Mouse (Mus musculus): ENCODE measurements around the gene Thsd4. TPM values are rescaled to one million over a fixed set of nuclear protein-coding genes. Genes with fewer than 3 reads are reported as not detected.

Thsd4 gene
- polyA plus RNA-seq, 1 experiment from 2014 or later: 1.8 TPM

- DNase-seq (ENCODE audit: low read depth, low spot score) (no peak), ATAC-seq (no peak)
- CTCF ChIA-PET: no interaction called here
- in situ Hi-C loops (cut with MboI; ENCODE audit: low pct_unique_long_range_greater_than_20kb): no loop called here
- no peaks in the 10 kb centered on the region for H3K27me3 ChIP-seq
- no peak for TF ChIP-seq CTCF (IDR thresholded peaks at IDR 0.05)
- POLR2A ChIA-PET: interaction anchor here (0.6 kb wide), 2 partner anchors 130 to 547 kb away, joined by 3 to 4 read pairs; no protein-coding TSS in a partner anchor
Measured at GRCm38 (mm10) chr9:60053117-60053516, 468.7 kb downstream of the Thsd4 start.

- CTCF ChIA-PET: no interaction called here
- H3K27me3 ChIP-seq: no peaks in the 10 kb centered on the region
- peak; percentile 47 for TF ChIP-seq CTCF (IDR thresholded peaks at IDR 0.05)
- in situ Hi-C loops (cut with MboI; ENCODE audit: low pct_unique_long_range_greater_than_20kb): no loop called here
- POLR2A ChIA-PET: no interaction called here
- ATAC-seq (no peak), DNase-seq (ENCODE audit: low read depth, low spot score) (no peak)
Measured at GRCm38 (mm10) chr9:60052415-60052814, 469.4 kb downstream of the Thsd4 start.

GRCm38 (mm10) chr9:60043175-60043574, 478.7 kb downstream of the Thsd4 start:
- H3K27me3 ChIP-seq: peaks cover 4% of the 10 kb centered on the region
- DNase-seq (ENCODE audit: low read depth, low spot score) (no peak), ATAC-seq (no peak)
- POLR2A ChIA-PET: no interaction called here
- CTCF ChIA-PET: interaction anchor here (1.2 kb wide), 1 partner anchor 11 kb away, joined by 3 read pairs; no protein-coding TSS in a partner anchor
- in situ Hi-C loops (cut with MboI; ENCODE audit: low pct_unique_long_range_greater_than_20kb): no loop called here
- TF ChIP-seq CTCF (IDR thresholded peaks at IDR 0.05): peak; percentile 40

GRCm38 (mm10) chr9:60034883-60035282, 487.0 kb downstream of the Thsd4 start:
- CTCF ChIA-PET: no interaction called here
- no peak for TF ChIP-seq CTCF (IDR thresholded peaks at IDR 0.05)
- in situ Hi-C loops (cut with MboI; ENCODE audit: low pct_unique_long_range_greater_than_20kb): no loop called here
- H3K27me3 ChIP-seq: peaks cover 8% of the 10 kb centered on the region
- ATAC-seq (no peak), DNase-seq (ENCODE audit: low read depth, low spot score) (no peak)
- POLR2A ChIA-PET: no interaction called here

GRCm38 (mm10) chr9:60027234-60027633, 494.6 kb downstream of the Thsd4 start:
- ATAC-seq (no peak), DNase-seq (ENCODE audit: low read depth, low spot score) (no peak)
- TF ChIP-seq CTCF (IDR thresholded peaks at IDR 0.05): no peak
- ChIA-PET POLR2A (no interaction called here), CTCF (no interaction called here)
- in situ Hi-C loops (cut with MboI; ENCODE audit: low pct_unique_long_range_greater_than_20kb): no loop called here
- H3K27me3 ChIP-seq: peaks cover 4% of the 10 kb centered on the region

GRCm38 (mm10) chr9:60026795-60027194, 495.1 kb downstream of the Thsd4 start:
- peaks cover under 1% of the 10 kb centered on the region for H3K27me3 ChIP-seq
- ChIA-PET POLR2A (interaction anchor here (0.6 kb wide), 1 partner anchor 524 kb away, joined by 3 read pairs; no protein-coding TSS in a partner anchor), CTCF (no interaction called here)
- DNase-seq (ENCODE audit: low read depth, low spot score): no peak
- ATAC-seq: no peak
- TF ChIP-seq CTCF (IDR thresholded peaks at IDR 0.05): no peak
- in situ Hi-C loops (cut with MboI; ENCODE audit: low pct_unique_long_range_greater_than_20kb): no loop called here

- no peak for TF ChIP-seq CTCF (IDR thresholded peaks at IDR 0.05)
- in situ Hi-C loops (cut with MboI; ENCODE audit: low pct_unique_long_range_greater_than_20kb): no loop called here
- CTCF ChIA-PET: no interaction called here
- no peak for ATAC-seq
- H3K27me3 ChIP-seq: no peaks in the 10 kb centered on the region
- POLR2A ChIA-PET: no interaction called here
- no peak for DNase-seq (ENCODE audit: low read depth, low spot score)
Measured at GRCm38 (mm10) chr9:60025919-60026318, 495.9 kb downstream of the Thsd4 start.

- DNase-seq (ENCODE audit: low read depth, low spot score) (no peak), ATAC-seq (no peak)
- POLR2A ChIA-PET: interaction anchor here (0.6 kb wide), 1 partner anchor 367 kb away, joined by 3 read pairs; no protein-coding TSS in a partner anchor
- CTCF ChIA-PET: no interaction called here
- no peak for TF ChIP-seq CTCF (IDR thresholded peaks at IDR 0.05)
- H3K27me3 ChIP-seq: no peaks in the 10 kb centered on the region
- in situ Hi-C loops (cut with MboI; ENCODE audit: low pct_unique_long_range_greater_than_20kb): no loop called here
Measured at GRCm38 (mm10) chr9:60024971-60025370, 496.9 kb downstream of the Thsd4 start.

- TF ChIP-seq CTCF (IDR thresholded peaks at IDR 0.05): no peak
- ChIA-PET POLR2A (interaction anchor here (0.6 kb wide), 1 partner anchor 367 kb away, joined by 3 read pairs; no protein-coding TSS in a partner anchor), CTCF (no interaction called here)
- DNase-seq (ENCODE audit: low read depth, low spot score) (peak; percentile 7), ATAC-seq (no peak)
- H3K27me3 ChIP-seq: no peaks in the 10 kb centered on the region
- in situ Hi-C loops (cut with MboI; ENCODE audit: low pct_unique_long_range_greater_than_20kb): no loop called here
Measured at GRCm38 (mm10) chr9:60024545-60024944, 497.3 kb downstream of the Thsd4 start.

- in situ Hi-C loops (cut with MboI; ENCODE audit: low pct_unique_long_range_greater_than_20kb): no loop called here
- no peaks in the 10 kb centered on the region for H3K27me3 ChIP-seq
- TF ChIP-seq CTCF (IDR thresholded peaks at IDR 0.05): no peak
- POLR2A ChIA-PET: no interaction called here
- CTCF ChIA-PET: no interaction called here
- no peak for DNase-seq (ENCODE audit: low read depth, low spot score)
- no peak for ATAC-seq
Measured at GRCm38 (mm10) chr9:60022331-60022730, 499.5 kb downstream of the Thsd4 start.

- ChIA-PET CTCF (no interaction called here), POLR2A (no interaction called here)
- H3K27me3 ChIP-seq: no peaks in the 10 kb centered on the region
- in situ Hi-C loops (cut with MboI; ENCODE audit: low pct_unique_long_range_greater_than_20kb): no loop called here
- DNase-seq (ENCODE audit: low read depth, low spot score) (no peak), ATAC-seq (no peak)
- no peak for TF ChIP-seq CTCF (IDR thresholded peaks at IDR 0.05)
Measured at GRCm38 (mm10) chr9:60020444-60020843, 501.4 kb downstream of the Thsd4 start.

GRCm38 (mm10) chr9:60010285-60010684, 511.6 kb downstream of the Thsd4 start:
- DNase-seq (ENCODE audit: low read depth, low spot score) (no peak), ATAC-seq (no peak)
- CTCF ChIA-PET: no interaction called here
- in situ Hi-C loops (cut with MboI; ENCODE audit: low pct_unique_long_range_greater_than_20kb): no loop called here
- no peak for TF ChIP-seq CTCF (IDR thresholded peaks at IDR 0.05)
- no peaks in the 10 kb centered on the region for H3K27me3 ChIP-seq
- POLR2A ChIA-PET: no interaction called here
